Mouse (Mus musculus) neural tube, embryonic 11.5 days (tissue): ENCODE results near the gene Olfr1024. TPM values are rescaled to one million over a fixed set of nuclear protein-coding genes. Genes with fewer than 3 reads are reported as not detected.

Experiments used
- ATAC-seq: fragments of 200-750 bp; cut with Nextera tagmentation; 2 replicates; pipeline ENCODE4 v1.8.0; 2017; ENCODE audit warnings: moderate number of reproducible peaks, mild to moderate bottlenecking, moderate TSS enrichment, moderate library complexity; ENCODE audit not compliant: insufficient read depth, low FRiP score, low TSS enrichment
- DNase-seq: peaks from one replicate; pipeline ENCODE4 v3.0.0-alpha.2; 2015; ENCODE audit warnings: low spot score
- H3K27ac ChIP-seq: fragments of 300-500 bp; sonication (generic); 2 replicates; pipeline ENCODE4 v1.5.1; 2014; ENCODE audit warnings: low read depth, mild to moderate bottlenecking, low read length
- H3K27me3 ChIP-seq: fragments of 300-500 bp; sonication (generic); 2 replicates; pipeline ENCODE4 v1.6.1; 2014; ENCODE audit warnings: mild to moderate bottlenecking, low read length, mixed read lengths; ENCODE audit not compliant: control insufficient read depth, insufficient read depth
- H3K36me3 ChIP-seq: fragments of 300-500 bp; sonication (generic); 2 replicates; pipeline ENCODE4 v1.6.1; 2014; ENCODE audit warnings: mild to moderate bottlenecking, low read length, moderate library complexity, mixed read lengths; ENCODE audit not compliant: control insufficient read depth, insufficient read depth
- H3K4me1 ChIP-seq: fragments of 300-500 bp; sonication (generic); 2 replicates; pipeline ENCODE4 v1.6.1; 2014; ENCODE audit warnings: low read length, mixed read lengths; ENCODE audit not compliant: control insufficient read depth, insufficient read depth
- H3K4me2 ChIP-seq: fragments of 300-500 bp; sonication (generic); 2 replicates; pipeline ENCODE4 v1.6.1; 2014; ENCODE audit warnings: low read depth, mild to moderate bottlenecking, moderate library complexity
- H3K4me3 ChIP-seq: fragments of 300-500 bp; sonication (generic); 2 replicates; pipeline ENCODE4 v1.5.1; 2014; ENCODE audit warnings: low read depth, low read length
- H3K9ac ChIP-seq: fragments of 300-500 bp; sonication (generic); 2 replicates; pipeline ENCODE4 v1.6.1; 2014; ENCODE audit warnings: mild to moderate bottlenecking, low read length
- H3K9me3 ChIP-seq: fragments of 300-500 bp; sonication (generic); 2 replicates; pipeline ENCODE4 v1.6.1; 2016; ENCODE audit warnings: low read length; ENCODE audit not compliant: control insufficient read depth
- WGBS: fragments of 180-500 bp; shearing (Covaris S2); extraction: QIAGEN DNeasy Blood & Tissue Kit; methylation state at CpG from one replicate; pipeline ENCODE4 v1.1.7; 2014; 5-methylcytosine and 5-hydroxymethylcytosine counted together
- polyA plus RNA-seq: library from polyadenylated mRNA; unstranded; fragments of >200 nt; fragmentation: Nextera tagmentation; extraction: Ambion mirVana; gene quantifications from 2 replicates; pipeline ENCODE4 v1.2.1, GENCODE M21; 2014

Olfr1024 gene
- polyA plus RNA-seq: not detected in 2 replicates

- H3K9ac ChIP-seq: no peak within 1 kb of the TSS
- no peak within 1 kb of the TSS for H3K4me3 ChIP-seq
- H3K4me2 ChIP-seq: no peak within 1 kb of the TSS
- DNase-seq: no peak
- H3K9me3 ChIP-seq: no peaks in the 10 kb centered on the region
- no peaks in the 10 kb centered on the region for H3K27me3 ChIP-seq
- no peak for ATAC-seq
- no peak within 1 kb of the TSS for H3K27ac ChIP-seq
- H3K36me3 ChIP-seq: no peaks in the 10 kb centered on the region
- H3K4me1 ChIP-seq: no peaks in the 10 kb centered on the region
- 84% methylated on average over 3 of the region's 3 CpGs for WGBS
Observed at GRCm38 (mm10) chr2:85904952-85905351, at the start of gene Olfr1024. Gene Olfr1024 (minus strand): TSS chr2:85905052.

GRCm38 (mm10) chr2:85950137-85950536 lies 45.3 kb upstream of the Olfr1024 start, which contains the start of gene Olfr1028:
Gene Olfr1028 (plus strand): TSS chr2:85950437.
- Histone ChIP-seq H3K27ac (no peak within 1 kb of the TSS), H3K9me3 (no peaks in the 10 kb centered on the region), H3K27me3 (no peaks in the 10 kb centered on the region), H3K9ac (no peak within 1 kb of the TSS), H3K4me3 (no peak within 1 kb of the TSS), H3K4me2 (no peak within 1 kb of the TSS), H3K36me3 (no peaks in the 10 kb centered on the region), H3K4me1 (no peaks in the 10 kb centered on the region)
- WGBS: 83% methylated on average over 1 of the region's 1 CpGs
- DNase-seq (no peak), ATAC-seq (no peak)

- ATAC-seq (no peak), DNase-seq (no peak)
- no peak within 1 kb of the TSS for H3K4me3 ChIP-seq
- H3K9ac ChIP-seq: no peak within 1 kb of the TSS
- no peaks in the 10 kb centered on the region for H3K27me3 ChIP-seq
- H3K27ac ChIP-seq: no peak within 1 kb of the TSS
- no peak within 1 kb of the TSS for H3K4me2 ChIP-seq
- WGBS: 91% methylated on average over 3 of the region's 3 CpGs
- no peaks in the 10 kb centered on the region for H3K4me1 ChIP-seq
- no peaks in the 10 kb centered on the region for H3K36me3 ChIP-seq
- no peaks in the 10 kb centered on the region for H3K9me3 ChIP-seq
Observed at GRCm38 (mm10) chr2:85921258-85921657, 16.4 kb upstream of the Olfr1024 start, which contains the start of gene Olfr1026. Gene Olfr1026 (plus strand): TSS chr2:85921558.

GRCm38 (mm10) chr2:85914893-85915292 lies 10.0 kb upstream of the Olfr1024 start, which contains the start of gene Olfr1025-ps1:
Gene Olfr1025-ps1 (plus strand): TSS chr2:85915193.
- Histone ChIP-seq H3K27me3 (no peaks in the 10 kb centered on the region), H3K27ac (no peak within 1 kb of the TSS), H3K9me3 (no peaks in the 10 kb centered on the region), H3K4me1 (no peaks in the 10 kb centered on the region), H3K9ac (no peak within 1 kb of the TSS), H3K36me3 (no peaks in the 10 kb centered on the region), H3K4me2 (no peak within 1 kb of the TSS), H3K4me3 (no peak within 1 kb of the TSS)
- WGBS: 66% methylated on average over 1 of the region's 1 CpGs
- DNase-seq (no peak), ATAC-seq (no peak)

- no peak for DNase-seq
- no peak overlapping the region for H3K4me2 ChIP-seq
- H3K4me3 ChIP-seq: no peak overlapping the region
- ATAC-seq: no peak
- no peaks in the 10 kb centered on the region for H3K36me3 ChIP-seq
- H3K27ac ChIP-seq: no peak overlapping the region
- H3K9me3 ChIP-seq: no peaks in the 10 kb centered on the region
- no peaks in the 10 kb centered on the region for H3K27me3 ChIP-seq
- H3K9ac ChIP-seq: no peak overlapping the region
- no peaks in the 10 kb centered on the region for H3K4me1 ChIP-seq
Observed at GRCm38 (mm10) chr2:85913197-85913596, 8.3 kb upstream of the Olfr1024 start.

GRCm38 (mm10) chr2:85885340-85885739 lies 19.5 kb downstream of the Olfr1024 start, which contains the start of gene Olfr1023:
Gene Olfr1023 (plus strand): TSS chr2:85885640.
- H3K4me3 ChIP-seq: no peak within 1 kb of the TSS
- H3K4me2 ChIP-seq: no peak within 1 kb of the TSS
- WGBS: 81% methylated on average over 2 of the region's 2 CpGs
- H3K9me3 ChIP-seq: no peaks in the 10 kb centered on the region
- no peaks in the 10 kb centered on the region for H3K36me3 ChIP-seq
- no peak for ATAC-seq
- H3K27me3 ChIP-seq: no peaks in the 10 kb centered on the region
- no peaks in the 10 kb centered on the region for H3K4me1 ChIP-seq
- no peak within 1 kb of the TSS for H3K9ac ChIP-seq
- DNase-seq: no peak
- H3K27ac ChIP-seq: no peak within 1 kb of the TSS

- 53% methylated on average over 2 of the region's 2 CpGs for WGBS
Observed at GRCm38 (mm10) chr2:85868294-85868693, 36.6 kb downstream of the Olfr1024 start, which contains the start of gene Olfr1022. Gene Olfr1022 (plus strand): TSS chr2:85868594.

More at GRCm38 (mm10) chr2:85868294-85868693, 36.6 kb downstream of the Olfr1024 start, which contains the start of gene Olfr1022:
- H3K4me1 ChIP-seq: no peaks in the 10 kb centered on the region
- no peak for ATAC-seq
- no peaks in the 10 kb centered on the region for H3K9me3 ChIP-seq
- no peak within 1 kb of the TSS for H3K4me3 ChIP-seq
- no peak within 1 kb of the TSS for H3K27ac ChIP-seq
- H3K27me3 ChIP-seq: no peaks in the 10 kb centered on the region
- DNase-seq: no peak
- H3K36me3 ChIP-seq: no peaks in the 10 kb centered on the region
- no peak within 1 kb of the TSS for H3K9ac ChIP-seq
- no peak within 1 kb of the TSS for H3K4me2 ChIP-seq

Other genes with a start within 250 kb of the Olfr1024 start
- gene Olfr154, start 240.6 kb downstream of the Olfr1024 start, polyA plus RNA-seq: not detected in 2 replicates
- gene Olfr1006, start 226.3 kb downstream of the Olfr1024 start, polyA plus RNA-seq: not detected in 2 replicates
- gene Olfr1008, start 215.6 kb downstream of the Olfr1024 start, polyA plus RNA-seq: not detected in 2 replicates
- not detected in 2 replicates for gene Olfr1009, start 189.6 kb downstream of the Olfr1024 start, polyA plus RNA-seq
- gene Olfr1012, start 142.3 kb downstream of the Olfr1024 start, polyA plus RNA-seq: not detected in 2 replicates
- gene Olfr1013, start 138.0 kb downstream of the Olfr1024 start, polyA plus RNA-seq: not detected in 2 replicates
- gene Olfr1014, start 132.3 kb downstream of the Olfr1024 start, polyA plus RNA-seq: not detected in 2 replicates
- not detected in 2 replicates for gene Olfr1015, start 123.0 kb downstream of the Olfr1024 start, polyA plus RNA-seq
- gene Olfr1016, start 102.5 kb downstream of the Olfr1024 start, polyA plus RNA-seq: not detected in 2 replicates
- gene Olfr1018, start 86.6 kb downstream of the Olfr1024 start, polyA plus RNA-seq: not detected in 2 replicates
- gene Olfr1019, start 59.6 kb downstream of the Olfr1024 start, polyA plus RNA-seq: not detected in 2 replicates
- gene Olfr1020, start 58.0 kb downstream of the Olfr1024 start, polyA plus RNA-seq: not detected in 2 replicates
- gene Olfr1022, start 36.5 kb downstream of the Olfr1024 start, polyA plus RNA-seq: not detected in 2 replicates
- gene Olfr1023, start 19.4 kb downstream of the Olfr1024 start, polyA plus RNA-seq: not detected in 2 replicates
- gene Olfr1025-ps1, start 10.1 kb upstream of the Olfr1024 start, polyA plus RNA-seq: not detected in 2 replicates
- not detected in 2 replicates for gene Olfr1026, start 16.5 kb upstream of the Olfr1024 start, polyA plus RNA-seq
- not detected in 2 replicates for gene Olfr1028, start 45.4 kb upstream of the Olfr1024 start, polyA plus RNA-seq
- gene Olfr1029, start 68.8 kb upstream of the Olfr1024 start, polyA plus RNA-seq: not detected in 2 replicates
- not detected in 2 replicates for gene Olfr1030, start 74.2 kb upstream of the Olfr1024 start, polyA plus RNA-seq
- not detected in 2 replicates for gene Olfr1031, start 85.3 kb upstream of the Olfr1024 start, polyA plus RNA-seq
- gene Olfr1032, start 100.5 kb upstream of the Olfr1024 start, polyA plus RNA-seq: not detected in 2 replicates
- not detected in 2 replicates for gene Olfr1033, start 115.6 kb upstream of the Olfr1024 start, polyA plus RNA-seq
- not detected in 2 replicates for gene Olfr1034, start 140.8 kb upstream of the Olfr1024 start, polyA plus RNA-seq
- gene Olfr1036, start 168.9 kb upstream of the Olfr1024 start, polyA plus RNA-seq: not detected in 2 replicates
- gene Olfr1037, start 182.3 kb upstream of the Olfr1024 start, polyA plus RNA-seq: not detected in 2 replicates
- gene Olfr1039, start 230.9 kb upstream of the Olfr1024 start, polyA plus RNA-seq: not detected in 2 replicates
- not detected in 2 replicates for gene Olfr1040, start 241.7 kb upstream of the Olfr1024 start, polyA plus RNA-seq